Mouse (Mus musculus) liver, postnatal 0 days (tissue): ENCODE measurements around the gene Hal.

ENCODE experiments used
- CTCF ChIP-seq: sonication (generic); IDR thresholded peaks from 2 replicates; pipeline ENCODE4 v1.5.1; 2016; ENCODE audit warnings: antibody characterized with exemption, low read depth
- EP300 ChIP-seq: IDR thresholded peaks from 2 replicates; pipeline ENCODE4 v1.6.1; 2016; ENCODE audit warnings: antibody characterized with exemption, low read depth, mild to moderate bottlenecking

DNA sequence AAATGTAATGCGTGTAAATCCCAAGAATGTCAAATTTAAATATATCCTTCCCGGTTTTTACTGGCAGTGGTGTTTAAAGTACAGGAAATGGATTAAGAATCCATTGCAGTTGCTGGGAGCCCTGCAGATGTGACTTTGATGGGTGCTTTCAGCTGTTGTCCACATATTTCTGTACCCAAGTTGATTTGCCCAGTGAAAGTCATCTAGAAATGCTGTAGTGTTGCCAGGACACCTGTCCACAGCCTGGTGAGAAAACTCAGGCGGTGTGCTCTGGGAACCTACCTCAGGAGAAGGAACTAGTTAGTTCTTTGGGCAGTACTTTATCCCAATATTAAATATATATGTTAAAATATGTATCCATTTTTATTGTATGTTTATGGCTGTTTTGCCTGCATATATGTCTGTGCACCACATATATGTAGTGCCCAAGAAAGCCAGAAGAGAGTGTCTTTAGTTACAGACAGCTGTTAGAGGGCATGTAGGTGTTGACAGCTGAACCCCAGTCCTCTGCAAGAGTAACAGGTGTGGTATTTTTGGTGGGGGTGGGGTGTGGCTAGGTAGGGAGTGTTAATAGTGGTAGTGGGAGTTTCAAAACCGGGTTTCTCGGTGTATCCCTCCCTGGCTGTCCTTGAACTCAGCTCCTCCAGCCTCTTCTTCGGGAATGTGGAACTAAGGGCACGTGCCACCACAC, 25.7 kb upstream of the Hal start:
- TF ChIP-seq CTCF (no peak), EP300 (no peak)
